Mouse (Mus musculus): ENCODE data around the gene Tmppe.

GRCm38 (mm10) chr9:114451615-114452014, 50.7 kb downstream of the Tmppe start:
- TF ChIP-seq CTCF (IDR thresholded peaks at IDR 0.05; ENCODE audit: control insufficient read depth, insufficient read depth, insufficient replicate concordance, low read depth, low read length) (no peak), POLR2A (IDR thresholded peaks at IDR 0.05; ENCODE audit: control insufficient read depth, low read depth, low read length) (no peak)

Data from testis, adult 2 months (tissue).